Mouse (Mus musculus) myocyte (in vitro differentiated cells): ENCODE measurements around the gene Serinc2.

Experiments
- E2F4 ChIP-seq: IDR thresholded peaks from one replicate; pipeline ENCODE4 v1.6.1; 2011; ENCODE audit warnings: mild to moderate bottlenecking, control low read depth, moderate library complexity; ENCODE audit not compliant: insufficient read depth
- MYOD1 ChIP-seq, 3 experiments: IDR thresholded peaks; one replicate each; pipeline ENCODE4 v1.6.1; 2011; ENCODE audit warnings: control low read depth in 2 of 3, low read depth in 2 of 3, mild to moderate bottlenecking in 2 of 3, moderate library complexity in 1 of 3; ENCODE audit not compliant: insufficient read length in 2 of 3, control insufficient read depth in 1 of 3
- POLR2A ChIP-seq: IDR thresholded peaks from one replicate; pipeline ENCODE4 v1.6.1; 2011; ENCODE audit warnings: low read depth, mild to moderate bottlenecking, control low read depth, moderate library complexity; ENCODE audit not compliant: insufficient read length
- USF1 ChIP-seq: IDR thresholded peaks from one replicate; pipeline ENCODE4 v1.6.1; 2011; ENCODE audit warnings: low read depth, mild to moderate bottlenecking, control low read depth, moderate library complexity

DNA sequence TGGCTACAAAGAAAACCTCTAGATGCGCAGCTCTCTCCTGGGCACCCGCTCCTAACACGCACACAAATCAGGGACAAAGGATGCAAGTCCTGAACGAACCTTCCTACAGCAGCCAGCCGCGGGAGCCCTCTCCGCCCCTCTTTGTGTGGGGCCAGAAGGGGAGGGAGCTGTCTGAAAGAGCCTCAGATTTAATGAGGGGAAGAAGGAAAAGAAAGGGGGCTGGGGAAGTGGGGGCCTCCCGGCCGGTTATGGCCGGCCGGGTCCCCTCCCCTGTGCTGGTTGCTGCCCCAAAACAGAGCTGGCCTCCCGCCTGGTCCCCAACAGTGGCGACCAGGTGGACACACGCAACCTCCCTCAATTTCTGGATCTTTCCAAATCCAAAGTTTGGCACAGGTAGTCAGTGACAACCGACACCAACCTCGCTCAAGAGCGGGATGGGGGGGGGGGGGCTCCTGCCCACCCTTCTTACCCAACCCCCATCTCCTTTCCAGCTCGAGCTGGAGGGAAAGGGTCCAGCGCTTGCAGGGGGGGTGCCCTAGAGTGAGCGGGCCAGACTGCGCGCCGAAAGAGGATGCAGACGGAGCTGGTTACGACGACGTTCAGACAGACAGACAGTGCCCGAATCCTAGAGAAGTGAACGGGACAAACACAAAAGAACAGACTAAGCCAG, 4.5 kb downstream of the Serinc2 start:
- TF ChIP-seq E2F4 (no peak), POLR2A (peak; percentile 34), USF1 (no peak), MYOD1 (IDR thresholded peaks at IDR 0.05; ENCODE audit: control insufficient read depth in 1 of 3, insufficient read length in 2 of 3, low read depth in 2 of 3) (peak in 1 of 3 experiments; percentile 1)
